ENCODE assay signal across 8 mouse cellular contexts in the genomic region with DNA sequence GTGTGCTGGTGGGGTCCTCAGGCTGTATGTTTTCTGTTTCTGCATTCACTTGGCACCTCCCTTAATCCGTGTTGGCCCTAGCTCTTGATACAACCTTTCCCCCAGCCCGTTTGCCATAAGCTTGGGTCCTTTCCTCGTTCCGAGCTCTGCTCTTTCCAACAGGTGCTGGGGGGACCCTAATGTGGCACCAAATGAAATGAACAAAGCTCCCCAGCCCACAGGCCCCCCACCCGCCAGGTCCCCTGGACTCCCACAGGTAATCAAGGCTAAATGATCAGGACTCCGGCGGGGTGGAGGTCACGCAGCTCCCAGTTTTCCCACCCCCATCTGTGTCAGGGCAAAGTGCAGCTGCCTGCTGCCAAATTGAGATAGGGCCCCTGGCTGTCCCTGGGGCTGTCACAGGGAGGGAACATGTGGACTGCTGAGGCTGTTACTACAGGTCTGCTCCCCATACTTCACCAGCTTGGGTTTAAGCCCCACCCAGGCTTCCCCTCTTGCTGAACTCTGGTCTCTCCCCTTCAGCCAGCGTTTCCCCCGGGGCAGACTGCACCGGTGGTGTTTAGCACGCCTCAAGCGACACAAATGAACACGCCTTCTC. TPM values are rescaled to one million over a fixed set of nuclear protein-coding genes. Genes with fewer than 3 reads are reported as not detected.
DNase-seq lines count a peak whose midpoint lies in the region; ATAC-seq and TF ChIP-seq lines count a peak whose summit lies in the region.

No protein-coding gene starts in this region.

- peak overlapping the region; percentile 93 for H3K9ac ChIP-seq in lung, embryonic 15.5 days
- peak overlapping the region; percentile 98 for H3K9ac ChIP-seq in heart, postnatal 0 days (replicated peaks; ENCODE audit: low read depth, low read length)

- no peak for DNase-seq in lung, postnatal 25 days (ENCODE audit: low spot score)
- peak; percentile 33 for DNase-seq in heart, postnatal 0 days (ENCODE audit: low spot score)
- DNase-seq in kidney, postnatal 4 days: peak; percentile 39 to 57
- peak; percentile 73 for DNase-seq in yolk sac, embryonic 10.5 days (ENCODE audit: low spot score)
- DNase-seq in layer of hippocampus, postnatal 10 days (ENCODE audit: low spot score in 2 of 2): no peak

- no peaks in the 10 kb centered on the region for H3K9me3 ChIP-seq in lung, embryonic 15.5 days
- H3K9me3 ChIP-seq in heart, postnatal 0 days (replicated peaks; ENCODE audit: control insufficient read depth, low read length): no peaks in the 10 kb centered on the region

- TF ChIP-seq EP300 in heart, postnatal 0 days (IDR thresholded peaks at IDR 0.05; ENCODE audit: low read depth): no peak

- no peak for TF ChIP-seq POLR2A in myocyte (IDR thresholded peaks at IDR 0.05; ENCODE audit: insufficient read length, low read depth)

- 2% methylated on average over 14 of the region's 14 CpGs for WGBS in lung, embryonic 15.5 days
- 3% methylated on average over 14 of the region's 14 CpGs for WGBS in heart, postnatal 0 days

- peak overlapping the region; percentile 98 for H3K4me3 ChIP-seq in lung, embryonic 15.5 days
- peak overlapping the region; percentile 98 for H3K4me3 ChIP-seq in heart, postnatal 0 days (ENCODE audit: low read depth, low read length)
- H3K4me3 ChIP-seq in myocyte: peak overlapping the region; percentile 81

- H3ac ChIP-seq in myocyte (ENCODE audit: control insufficient read depth, insufficient read length): peak overlapping the region; percentile 86

- H3K79me2 ChIP-seq in myocyte (ENCODE audit: control insufficient read depth, insufficient read depth): peaks cover 50% of the 10 kb centered on the region

- peaks cover 40% of the 10 kb centered on the region for H3K36me3 ChIP-seq in lung, embryonic 15.5 days
- peaks cover 42% of the 10 kb centered on the region for H3K36me3 ChIP-seq in heart, postnatal 0 days (replicated peaks; ENCODE audit: control insufficient read depth, insufficient read depth, low read length)
- H3K36me3 ChIP-seq in myocyte (ENCODE audit: control insufficient read depth, insufficient read depth): peaks cover 14% of the 10 kb centered on the region

- H3K27me3 ChIP-seq in lung, embryonic 15.5 days: no peaks in the 10 kb centered on the region
- H3K27me3 ChIP-seq in heart, postnatal 0 days (ENCODE audit: control insufficient read depth, insufficient read depth, low read length): no peaks in the 10 kb centered on the region
- no peaks in the 10 kb centered on the region for H3K27me3 ChIP-seq in myocyte (ENCODE audit: control insufficient read depth, insufficient read depth, insufficient read length)

- no peak for ATAC-seq in lung, embryonic 15.5 days (ENCODE audit: borderline replicate concordance, extremely low read depth, low FRiP score, low TSS enrichment)
- peak; percentile 45 for ATAC-seq in common myeloid progenitor, adult 5-6 weeks (replicated peaks; ENCODE audit: low read depth, poor library complexity, severe bottlenecking)
- no peak for ATAC-seq in heart, postnatal 0 days (ENCODE audit: insufficient read depth, low read depth)

- peak overlapping the region; percentile 96 for H3K27ac ChIP-seq in lung, embryonic 15.5 days
- H3K27ac ChIP-seq in heart, postnatal 0 days (ENCODE audit: low read depth): peak overlapping the region; percentile 97

- TF ChIP-seq CTCF in heart, postnatal 0 days (IDR thresholded peaks at IDR 0.05; ENCODE audit: low read depth): no peak

- H3K4me2 ChIP-seq in lung, embryonic 15.5 days: peak overlapping the region; percentile 86
- peak overlapping the region; percentile 79 for H3K4me2 ChIP-seq in heart, postnatal 0 days (ENCODE audit: low read depth, low read length)
- peak overlapping the region; percentile 95 for H3K4me2 ChIP-seq in myocyte (ENCODE audit: low read depth)

- H3K4me1 ChIP-seq in lung, embryonic 15.5 days: peaks cover 37% of the 10 kb centered on the region
- peaks cover 26% of the 10 kb centered on the region for H3K4me1 ChIP-seq in heart, postnatal 0 days (ENCODE audit: control insufficient read depth, insufficient read depth)

TF ChIP-seq in myocyte, 11 proteins besides CTCF, POLR2A, EP300 and RAD21:
- TF ChIP-seq TCF12 (IDR thresholded peaks at IDR 0.05; ENCODE audit: insufficient read depth, poor library complexity, severe bottlenecking) (no peak), MYOG (IDR thresholded peaks at IDR 0.05; ENCODE audit: control insufficient read depth in 1 of 3, insufficient read depth in 1 of 3, insufficient read length in 2 of 3, low read depth in 2 of 3) (peak in 1 of 3 experiments; percentile 17), CEBPB (IDR thresholded peaks at IDR 0.05; ENCODE audit: insufficient read depth, poor library complexity, severe bottlenecking) (no peak)

RNA-seq across cellular contexts. Expression of gene Eif4g1, which starts 5.7 kb away (rescaled TPM):
- 170 and 177 TPM in 2 replicates for polyA plus RNA-seq in lung, embryonic 15.5 days (2015; fragmentation: Nextera tagmentation; extraction: Ambion mirVana)
- total RNA-seq in common myeloid progenitor, adult 5-6 weeks (2017): 305 and 334 TPM in 2 replicates
- total RNA-seq in heart, postnatal 0 days (2014; rRNA removed; ENCODE audit: low replicate concordance): 296 and 335 TPM in 2 replicates
- 69.5 and 74.6 TPM in 2 replicates for polyA plus RNA-seq in heart, postnatal 0 days (2015; fragmentation: Nextera tagmentation; extraction: Ambion mirVana)
- polyA plus RNA-seq in myocyte (2012; fragmentation: generic; extraction: Trizol): 232 TPM
- 100 to 1,000 TPM; 349 to 379 TPM for total RNA-seq in layer of hippocampus, postnatal 10 days (2021)

RNA-seq across cellular contexts. Expression of gene Fam131a, which starts 19.2 kb away (rescaled TPM):
- 4.9 and 6.3 TPM in 2 replicates for polyA plus RNA-seq in lung, embryonic 15.5 days (2015; fragmentation: Nextera tagmentation; extraction: Ambion mirVana)
- total RNA-seq in common myeloid progenitor, adult 5-6 weeks (2017): not detected in 2 replicates
- 24.8 and 25.5 TPM in 2 replicates for total RNA-seq in heart, postnatal 0 days (2014; rRNA removed; ENCODE audit: low replicate concordance)
- polyA plus RNA-seq in heart, postnatal 0 days (2015; fragmentation: Nextera tagmentation; extraction: Ambion mirVana): 8.7 and 8.8 TPM in 2 replicates
- polyA plus RNA-seq in myocyte (2012; fragmentation: generic; extraction: Trizol): 0.62 TPM
- total RNA-seq in layer of hippocampus, postnatal 10 days (2021): 100 to 1,000 TPM; 298 to 325 TPM

RNA-seq across cellular contexts. Expression of gene Psmd2, which starts 22.4 kb away (rescaled TPM):
- polyA plus RNA-seq in lung, embryonic 15.5 days (2015; fragmentation: Nextera tagmentation; extraction: Ambion mirVana): 331 and 341 TPM in 2 replicates
- total RNA-seq in common myeloid progenitor, adult 5-6 weeks (2017): 190 and 205 TPM in 2 replicates
- 156 and 158 TPM in 2 replicates for total RNA-seq in heart, postnatal 0 days (2014; rRNA removed; ENCODE audit: low replicate concordance)
- polyA plus RNA-seq in heart, postnatal 0 days (2015; fragmentation: Nextera tagmentation; extraction: Ambion mirVana): 198 and 206 TPM in 2 replicates
- 285 TPM for polyA plus RNA-seq in myocyte (2012; fragmentation: generic; extraction: Trizol)
- total RNA-seq in layer of hippocampus, postnatal 10 days (2021): 100 to 1,000 TPM; 248 to 270 TPM

RNA-seq across cellular contexts. Expression of gene Polr2h, which starts 43.7 kb away (rescaled TPM):
- 86.6 and 101 TPM in 2 replicates for polyA plus RNA-seq in lung, embryonic 15.5 days (2015; fragmentation: Nextera tagmentation; extraction: Ambion mirVana)
- 78.5 and 115 TPM in 2 replicates for total RNA-seq in common myeloid progenitor, adult 5-6 weeks (2017)
- total RNA-seq in heart, postnatal 0 days (2014; rRNA removed; ENCODE audit: low replicate concordance): 8.6 and 27.9 TPM in 2 replicates
- 33.7 and 35.7 TPM in 2 replicates for polyA plus RNA-seq in heart, postnatal 0 days (2015; fragmentation: Nextera tagmentation; extraction: Ambion mirVana)
- polyA plus RNA-seq in myocyte (2012; fragmentation: generic; extraction: Trizol): 60.5 TPM
- total RNA-seq in layer of hippocampus, postnatal 10 days (2021): 10 to 100 TPM; 23.2 to 27.7 TPM

RNA-seq across cellular contexts. Expression of gene Clcn2, which starts 43.7 kb away (rescaled TPM):
- polyA plus RNA-seq in lung, embryonic 15.5 days (2015; fragmentation: Nextera tagmentation; extraction: Ambion mirVana): 7.2 and 8.6 TPM in 2 replicates
- 1.9 and 7.3 TPM in 2 replicates for total RNA-seq in common myeloid progenitor, adult 5-6 weeks (2017)
- 4.6 and 16.9 TPM in 2 replicates for total RNA-seq in heart, postnatal 0 days (2014; rRNA removed; ENCODE audit: low replicate concordance)
- 1.4 and 1.9 TPM in 2 replicates for polyA plus RNA-seq in heart, postnatal 0 days (2015; fragmentation: Nextera tagmentation; extraction: Ambion mirVana)
- 4.4 TPM for polyA plus RNA-seq in myocyte (2012; fragmentation: generic; extraction: Trizol)
- 10 to 100 TPM; 41.4 to 50.7 TPM for total RNA-seq in layer of hippocampus, postnatal 10 days (2021)

Comparison
In these comparisons a context has a peak if more than half of its experiments do, and no peak if none do; other contexts are left out.
1. DNase-seq: peak in heart, postnatal 0 days (single experiment), kidney, postnatal 4 days (2 of 2) and yolk sac, embryonic 10.5 days (single experiment); none in lung, postnatal 25 days (single experiment) and layer of hippocampus, postnatal 10 days (0 of 2).
2. RNA of gene Fam131a, which starts 19.2 kb away (total RNA-seq): 298 to 325 TPM in layer of hippocampus, postnatal 10 days and 24.8 to 25.5 TPM in heart, postnatal 0 days; not detected in common myeloid progenitor, adult 5-6 weeks; every median in the first group is over 10 times any median in the second.
3. Peak in every context shown above with its lines, with median percentiles within 50 percentile points of each other: H3K4me2 ChIP-seq and H3K4me3 ChIP-seq.